Mouse (Mus musculus): Measurements from ENCODE around the gene Zc3h4. TPM values are rescaled to one million over a fixed set of nuclear protein-coding genes. Genes with fewer than 3 reads are reported as not detected.

Zc3h4 gene
- total RNA-seq (2023), result 74.4 TPM

GRCm38 (mm10) chr7:16400689-16401611, at the start of gene Zc3h4:
TSS of gene Zc3h4 (plus strand) at chr7:16400910.

GRCm38 (mm10) chr7:16387160-16388041, 13.3 kb upstream of the Zc3h4 start, which contains the start of gene Sae1:
TSS of gene Sae1 (minus strand) at chr7:16387806.

GRCm38 (mm10) chr7:16452587-16453073, 51.9 kb downstream of the Zc3h4 start, which contains the start of gene Tmem160:
TSS of gene Tmem160 (plus strand) at chr7:16452779.

GRCm38 (mm10) chr7:16477628-16478027, 76.9 kb downstream of the Zc3h4 start, which contains the start of gene Npas1:
TSS of gene Npas1 (minus strand) at chr7:16477728.

Other genes starting within 250 kb of the Zc3h4 start
- gene Meis3, start 225.8 kb upstream of the Zc3h4 start, total RNA-seq (2023), result 39.8 TPM
- 34.0 TPM for gene Dhx34, start 178.9 kb upstream of the Zc3h4 start, total RNA-seq (2023)
- gene C5ar2, start 156.8 kb upstream of the Zc3h4 start, total RNA-seq (2023), result 0.24 TPM
- gene C5ar1, start 141.4 kb upstream of the Zc3h4 start, total RNA-seq (2023), result 0.34 TPM
- gene Inafm1, start 127.3 kb upstream of the Zc3h4 start, total RNA-seq (2023), result 28.0 TPM
- 255 TPM for gene Ccdc9, start 114.1 kb upstream of the Zc3h4 start, total RNA-seq (2023)
- gene Bbc3, start 92.5 kb upstream of the Zc3h4 start, total RNA-seq (2023), result 59.8 TPM
- 57.3 TPM for gene Sae1, start 13.1 kb upstream of the Zc3h4 start, total RNA-seq (2023)
- 31.0 TPM for gene Tmem160, start 51.9 kb downstream of the Zc3h4 start, total RNA-seq (2023)
- gene Npas1, start 76.8 kb downstream of the Zc3h4 start, total RNA-seq (2023), result not detected
- gene Arhgap35, start 214.1 kb downstream of the Zc3h4 start, total RNA-seq (2023), result 20.6 TPM